12 mouse cellular contexts compared by ENCODE assay signal in the genomic region with DNA sequence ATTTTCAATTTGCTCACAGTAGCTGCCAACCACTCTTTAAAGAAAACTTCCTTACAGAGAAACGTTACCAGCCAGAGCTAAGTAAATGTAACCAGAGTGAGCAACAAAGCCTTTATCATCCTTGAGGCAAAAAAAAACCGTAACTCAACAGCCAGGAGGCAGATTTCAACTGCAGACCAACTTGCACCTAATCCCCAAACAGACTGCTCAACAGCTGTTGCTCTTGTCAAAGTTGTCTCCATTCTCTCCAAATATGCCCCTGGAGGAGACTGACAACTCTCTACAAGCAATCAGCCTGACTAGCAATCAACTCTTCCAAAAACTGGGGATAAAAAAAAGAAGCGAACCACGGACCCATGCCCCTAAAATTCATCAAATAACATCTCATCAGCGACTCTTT.
"Had no signal": no experiment of that assay in that cellular context is flagged by ENCODE, and none has a peak within 500 bp of the region (broad histone marks: within the 10 kb centered on the region; RNA-seq: fewer than 3 reads in every experiment).

No protein-coding gene starts in this region.

- H3K36me3 ChIP-seq: limb, embryonic 13.5 days; liver, embryonic 12.5 days; midbrain, embryonic 12.5 days; stomach, embryonic 15.5 days had no signal

- DNase-seq: kidney, adult 8-10 months; kidney, postnatal 25 days; layer of hippocampus, adult 9-11 months; lung, embryonic 14.5 days; lung, postnatal 14 days; right cerebral cortex, postnatal 14 days; thymus, postnatal 36 days had no signal

- H3K9me3 ChIP-seq: limb, embryonic 13.5 days; liver, embryonic 12.5 days; midbrain, embryonic 12.5 days; stomach, embryonic 15.5 days had no signal

- H3K27ac ChIP-seq: limb, embryonic 13.5 days; liver, embryonic 12.5 days; midbrain, embryonic 12.5 days; stomach, embryonic 15.5 days had no signal

- H3K4me3 ChIP-seq: limb, embryonic 13.5 days; liver, embryonic 12.5 days; midbrain, embryonic 12.5 days; stomach, embryonic 15.5 days had no signal

- ATAC-seq: liver, embryonic 12.5 days; midbrain, embryonic 16.5 days had no signal

- H3K4me1 ChIP-seq: stomach, embryonic 15.5 days had no signal

- H3K27me3 ChIP-seq: limb, embryonic 13.5 days; liver, embryonic 12.5 days; midbrain, embryonic 12.5 days; stomach, embryonic 15.5 days had no signal

- H3K9ac ChIP-seq: limb, embryonic 13.5 days; liver, embryonic 12.5 days; lung, embryonic 14.5 days; midbrain, embryonic 12.5 days; stomach, embryonic 15.5 days had no signal

- H3K4me2 ChIP-seq: limb, embryonic 13.5 days; liver, embryonic 12.5 days; lung, embryonic 14.5 days; midbrain, embryonic 12.5 days; stomach, embryonic 15.5 days had no signal
